Mouse (Mus musculus) embryonic fibroblast, embryonic 13.5 days (primary cell): ENCODE data around the gene Lgi4. TPM values are rescaled to one million over a fixed set of nuclear protein-coding genes. Genes with fewer than 3 reads are reported as not detected.

ENCODE experiments used
- H3K27ac ChIP-seq: 2 replicates; pipeline ENCODE4 v1.5.1; 2012; ENCODE audit warnings: low read length, control low read depth, inconsistent platforms; ENCODE audit not compliant: insufficient read depth
- H3K4me1 ChIP-seq: 2 replicates; pipeline ENCODE4 v1.6.1; 2011; ENCODE audit warnings: low read length; ENCODE audit not compliant: control insufficient read depth, insufficient read depth
- H3K4me3 ChIP-seq: 2 replicates; pipeline ENCODE4 v1.5.1; 2011; ENCODE audit warnings: mild to moderate bottlenecking, control low read depth, low read length; ENCODE audit not compliant: insufficient read depth
- CTCF ChIP-seq: IDR thresholded peaks from 2 replicates; pipeline ENCODE4 v1.5.1; 2011; ENCODE audit warnings: mild to moderate bottlenecking, control low read depth, low read length, moderate library complexity, borderline replicate concordance; ENCODE audit not compliant: insufficient read depth
- POLR2A ChIP-seq: IDR thresholded peaks from 2 replicates; pipeline ENCODE4 v1.6.1; 2011; ENCODE audit warnings: low read depth, mild to moderate bottlenecking, control low read depth, low read length, moderate library complexity
- polyA plus RNA-seq: library from polyadenylated mRNA; stranded (reverse); fragments of >200 nt; gene quantifications from 2 replicates; pipeline ENCODE4 v1.2.4, GENCODE M21; 2011; ENCODE audit warnings: low read depth; ENCODE audit not compliant: missing spikeins, insufficient read length

Lgi4 gene
- polyA plus RNA-seq, 1 experiment: 1.1 TPM

DNA sequence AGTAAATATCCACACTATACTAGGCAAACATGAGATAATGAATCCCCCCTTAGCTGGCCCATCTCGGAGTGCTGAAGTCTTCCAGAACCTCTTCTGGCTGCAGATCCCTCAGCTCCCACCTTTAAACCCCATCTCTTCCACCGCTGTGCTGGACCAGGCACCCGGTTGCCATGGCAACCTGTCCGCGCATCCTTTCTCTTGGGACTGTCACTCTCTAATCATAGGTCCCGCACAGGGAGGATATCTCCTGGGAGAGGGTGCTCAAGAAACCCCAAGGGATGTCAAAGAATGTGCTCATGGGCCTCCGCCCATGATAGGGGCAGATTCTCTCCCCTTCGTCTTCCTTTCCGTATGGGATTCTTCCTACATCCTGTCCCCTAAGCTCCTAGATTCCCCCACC is 8.2 kb upstream of the Lgi4 start:
- no peaks in the 10 kb centered on the region for H3K4me1 ChIP-seq
- TF ChIP-seq POLR2A (no peak), CTCF (no peak)

DNA sequence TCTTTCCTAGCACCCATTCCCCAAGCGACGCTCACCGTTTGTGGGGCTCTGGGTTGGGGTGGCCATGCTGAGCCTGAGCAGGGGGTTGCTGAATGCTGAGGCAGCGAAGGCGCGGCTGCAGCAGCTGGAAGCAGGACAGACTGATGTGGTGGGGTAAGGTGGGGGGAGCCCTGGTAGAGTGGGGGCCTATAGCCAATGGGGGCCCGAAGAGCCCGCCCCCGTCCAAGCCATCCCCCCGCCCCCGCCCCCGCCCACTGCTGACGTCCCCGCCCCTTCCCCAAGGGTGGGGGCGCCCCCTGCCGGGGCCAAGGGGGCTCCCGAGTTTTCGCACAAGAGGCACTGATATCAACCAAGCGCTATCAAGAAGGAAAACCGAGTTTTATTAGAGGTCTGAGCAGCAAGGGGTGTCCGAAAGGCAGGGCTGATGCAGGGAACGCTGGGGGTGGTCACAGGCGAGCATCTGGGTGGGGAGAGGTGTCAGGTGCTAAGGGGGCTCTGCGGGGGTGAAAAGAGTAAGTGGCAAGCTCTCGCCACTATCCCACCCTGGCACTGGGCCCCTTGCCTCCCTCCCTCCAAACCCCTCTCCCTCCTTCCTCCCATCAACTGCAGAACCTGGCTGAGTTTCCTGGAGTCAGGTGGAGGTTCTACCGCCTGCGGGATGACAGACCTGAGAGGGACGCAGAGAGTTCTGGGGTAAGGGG is 7.7 kb upstream of the Lgi4 start, which contains the start of gene Fxyd7:
Gene Fxyd7, minus strand, starts transcription at position 147 of the 701 bp plus-strand sequence.
- Histone ChIP-seq H3K4me3 (no peak within 1 kb of the TSS), H3K27ac (no peak within 1 kb of the TSS), H3K4me1 (no peaks in the 10 kb centered on the region)
- TF ChIP-seq CTCF: no peak
- TF ChIP-seq POLR2A: no peak

More for the DNA sequence above, 8.2 kb upstream of the Lgi4 start:
- H3K27ac ChIP-seq: no peak overlapping the region
- H3K4me3 ChIP-seq: no peak overlapping the region

DNA sequence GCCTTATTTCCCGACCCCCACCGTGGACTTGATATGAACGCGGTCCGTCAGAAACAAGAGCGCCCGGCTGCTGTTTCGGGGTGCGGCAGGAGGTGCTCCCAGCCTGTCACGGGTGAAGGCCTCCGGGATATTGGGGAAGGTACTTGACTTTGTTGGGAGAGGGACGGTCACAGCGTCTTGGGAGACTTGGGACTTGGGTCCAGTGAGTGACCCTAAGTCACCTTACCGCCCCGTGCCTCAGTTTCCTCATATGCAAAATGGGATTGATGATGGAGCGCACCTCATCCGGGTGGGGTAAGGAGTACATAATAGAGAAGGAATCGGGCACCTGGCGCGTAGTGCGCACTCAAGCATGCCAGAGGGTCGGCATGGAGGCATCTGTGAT is 6.9 kb upstream of the Lgi4 start:
- H3K27ac ChIP-seq: no peak overlapping the region
- no peak overlapping the region for H3K4me3 ChIP-seq
- no peaks in the 10 kb centered on the region for H3K4me1 ChIP-seq
- TF ChIP-seq CTCF (no peak), POLR2A (no peak)

DNA sequence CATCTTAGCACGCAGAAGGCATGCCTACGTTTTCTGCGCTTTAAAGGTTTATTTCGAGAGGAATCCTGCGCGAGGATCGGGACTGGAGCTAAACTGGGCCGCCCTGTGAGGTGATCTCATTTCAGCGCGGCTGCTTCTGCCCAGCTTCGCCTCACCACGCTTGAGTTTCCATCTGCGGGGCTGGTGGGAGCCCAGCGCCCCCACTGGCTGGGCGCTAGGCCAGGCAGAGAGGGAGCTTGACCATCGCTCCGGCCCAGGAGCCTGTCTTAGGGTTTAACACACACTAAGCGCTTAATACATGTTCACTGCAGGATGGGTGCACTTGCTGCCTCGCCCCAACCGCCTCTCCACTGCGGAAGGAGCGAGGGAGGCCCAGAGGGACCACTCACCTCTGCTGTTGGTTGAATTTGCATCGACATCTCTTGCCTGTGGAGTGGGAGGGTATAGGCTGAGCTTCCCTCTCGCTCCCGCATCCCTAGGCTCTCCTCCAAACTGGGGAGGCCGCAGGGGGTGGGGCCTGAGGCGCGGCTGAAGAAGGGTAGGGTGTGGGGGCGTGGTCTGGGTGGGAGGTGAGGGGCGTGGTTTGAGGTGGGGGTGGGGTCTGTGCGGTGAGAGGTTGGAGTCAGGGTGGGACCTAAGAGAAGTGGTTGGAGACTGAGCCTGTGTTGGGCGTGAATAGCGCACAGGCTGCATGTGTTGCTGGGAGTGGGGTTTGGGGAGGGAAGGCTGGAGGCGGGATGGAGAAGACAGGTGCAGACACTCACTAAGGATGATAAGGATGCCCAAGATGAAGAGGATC is 6.3 kb upstream of the Lgi4 start:
- TF ChIP-seq POLR2A (no peak), CTCF (0 out of 2 replicates have a peak, but pooled peaks have one; percentile 7)

DNA sequence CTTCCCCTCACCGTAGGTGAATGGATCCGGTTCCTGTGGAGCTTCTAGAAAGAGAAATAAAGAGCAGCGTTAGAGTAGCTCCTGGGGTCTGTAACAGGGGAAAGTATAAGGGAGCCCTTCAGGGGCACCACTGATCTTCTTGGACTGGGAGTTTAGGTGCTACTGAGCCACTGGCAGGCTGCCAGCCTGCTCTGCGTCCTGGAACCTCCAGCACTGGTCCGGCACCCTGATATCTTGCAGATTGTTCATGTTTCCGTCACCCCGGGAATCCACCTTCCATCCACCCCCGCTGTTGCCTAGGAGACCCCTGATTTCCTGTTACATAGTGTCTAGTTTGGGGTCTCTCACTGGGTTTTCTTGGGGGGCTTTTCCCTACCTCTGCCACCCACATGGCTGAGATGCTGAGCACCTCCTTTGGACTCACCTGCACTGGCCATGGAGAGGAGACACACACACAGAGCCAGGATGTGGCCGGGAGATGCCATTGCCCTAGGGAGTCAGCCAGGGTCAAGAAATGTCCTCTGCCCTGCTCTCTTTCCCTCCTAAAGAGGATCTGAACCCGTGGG is 5.2 kb upstream of the Lgi4 start:
- H3K4me1 ChIP-seq: no peaks in the 10 kb centered on the region
- no peak overlapping the region for H3K4me3 ChIP-seq
- no peak for TF ChIP-seq CTCF
- no peak for TF ChIP-seq POLR2A
- no peak overlapping the region for H3K27ac ChIP-seq

More for the DNA sequence above, 6.3 kb upstream of the Lgi4 start:
- H3K4me1 ChIP-seq: no peaks in the 10 kb centered on the region
- H3K4me3 ChIP-seq: no peak overlapping the region
- no peak overlapping the region for H3K27ac ChIP-seq

DNA sequence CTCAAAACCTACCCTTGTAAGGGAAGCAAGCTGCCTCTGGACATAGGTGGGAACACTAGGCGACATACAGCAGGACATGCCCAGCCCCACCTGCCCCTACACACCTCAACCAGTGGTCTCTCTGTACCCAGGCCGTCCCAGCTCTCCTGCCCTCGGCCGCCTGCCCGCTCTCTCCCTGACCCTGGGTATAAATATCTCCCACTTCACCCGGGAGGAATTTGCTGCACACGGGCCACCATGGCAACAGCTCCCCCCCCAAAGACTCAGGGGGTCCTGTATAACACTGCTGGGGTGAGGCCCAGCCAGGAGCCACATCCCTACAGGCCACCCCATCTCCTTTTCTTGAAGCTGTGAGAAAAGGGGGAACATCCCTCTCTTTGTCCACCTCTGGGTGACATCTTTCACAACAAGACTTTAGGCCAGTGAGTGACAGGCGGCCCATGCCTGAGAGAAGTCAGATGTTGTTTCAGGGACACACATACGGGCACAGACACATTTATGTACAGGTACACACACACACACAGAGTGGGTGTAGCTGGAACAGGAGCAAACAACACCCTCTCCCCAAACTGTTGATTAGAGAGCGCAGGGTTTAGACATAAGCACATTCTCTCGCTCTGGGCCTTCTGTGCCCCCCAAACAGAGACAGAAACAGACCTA is 4.4 kb upstream of the Lgi4 start:
- Histone ChIP-seq H3K27ac (no peak overlapping the region), H3K4me3 (no peak overlapping the region), H3K4me1 (no peaks in the 10 kb centered on the region)
- no peak for TF ChIP-seq POLR2A
- no peak for TF ChIP-seq CTCF

DNA sequence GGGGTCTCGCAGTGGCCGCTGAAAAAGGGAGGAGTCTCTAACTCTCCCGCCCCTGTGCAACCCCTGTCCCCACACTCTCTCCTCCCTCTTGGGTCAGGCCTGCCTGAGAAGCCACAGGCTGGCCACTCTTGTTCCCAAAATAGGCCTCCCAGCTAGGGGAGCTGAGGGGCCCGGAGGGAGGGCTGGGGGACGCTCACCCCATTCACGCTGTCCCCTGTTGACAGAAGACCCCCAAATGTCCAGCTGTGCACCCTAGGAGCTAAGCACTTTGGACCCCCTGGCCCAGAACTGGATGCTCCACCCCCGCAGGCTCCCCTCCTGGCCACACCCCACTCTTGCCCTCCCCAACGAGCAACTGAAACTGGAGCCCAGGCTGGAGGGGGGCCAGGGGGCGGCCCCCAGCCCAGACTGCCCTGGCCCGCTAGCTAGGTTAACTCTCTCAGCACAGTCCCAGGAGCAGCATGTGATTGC is 3.8 kb upstream of the Lgi4 start:
- H3K4me1 ChIP-seq: no peaks in the 10 kb centered on the region
- no peak overlapping the region for H3K4me3 ChIP-seq
- no peak overlapping the region for H3K27ac ChIP-seq
- TF ChIP-seq POLR2A (no peak), CTCF (no peak)

DNA sequence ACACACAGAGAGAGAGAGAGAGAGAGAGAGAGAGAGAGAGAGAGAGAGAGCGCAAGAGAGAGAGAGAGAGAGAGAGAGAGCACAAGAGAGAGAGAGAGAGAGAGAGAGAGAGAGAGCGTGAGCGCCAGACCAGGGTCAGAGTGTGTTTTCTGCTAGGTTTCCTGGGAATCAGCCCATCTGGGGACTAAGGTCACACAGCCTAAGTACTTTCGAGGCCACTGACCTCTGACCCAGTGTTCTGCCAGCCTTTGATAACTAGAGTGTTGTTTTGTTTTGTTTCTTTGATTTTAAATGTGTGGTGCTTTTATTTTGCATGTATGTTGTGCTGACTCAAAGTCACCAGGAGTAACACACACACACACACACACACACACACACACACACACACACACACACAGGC is 3.3 kb upstream of the Lgi4 start:
- no peaks in the 10 kb centered on the region for H3K4me1 ChIP-seq
- H3K27ac ChIP-seq: no peak overlapping the region
- no peak overlapping the region for H3K4me3 ChIP-seq
- TF ChIP-seq POLR2A (no peak), CTCF (no peak)

DNA sequence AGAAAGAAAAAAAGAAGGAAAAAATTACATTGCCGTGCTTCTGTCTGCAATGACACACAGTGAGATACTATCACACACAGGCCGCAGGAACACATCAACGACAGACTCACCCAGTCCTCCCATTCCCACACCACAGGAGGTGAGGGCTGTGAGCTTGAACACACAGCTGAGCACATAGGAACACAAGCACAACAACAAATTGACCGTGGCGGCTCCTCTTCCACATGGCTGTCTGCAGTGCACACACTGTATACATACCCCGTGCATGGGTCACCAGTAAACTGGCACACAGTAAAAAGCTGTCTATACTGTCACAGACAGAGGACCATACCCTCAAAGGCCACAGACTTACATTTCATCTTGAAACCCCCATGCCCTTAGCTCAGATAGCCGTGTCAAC is 2.7 kb upstream of the Lgi4 start:
- Histone ChIP-seq H3K27ac (no peak overlapping the region), H3K4me3 (no peak overlapping the region), H3K4me1 (no peaks in the 10 kb centered on the region)
- no peak for TF ChIP-seq POLR2A

DNA sequence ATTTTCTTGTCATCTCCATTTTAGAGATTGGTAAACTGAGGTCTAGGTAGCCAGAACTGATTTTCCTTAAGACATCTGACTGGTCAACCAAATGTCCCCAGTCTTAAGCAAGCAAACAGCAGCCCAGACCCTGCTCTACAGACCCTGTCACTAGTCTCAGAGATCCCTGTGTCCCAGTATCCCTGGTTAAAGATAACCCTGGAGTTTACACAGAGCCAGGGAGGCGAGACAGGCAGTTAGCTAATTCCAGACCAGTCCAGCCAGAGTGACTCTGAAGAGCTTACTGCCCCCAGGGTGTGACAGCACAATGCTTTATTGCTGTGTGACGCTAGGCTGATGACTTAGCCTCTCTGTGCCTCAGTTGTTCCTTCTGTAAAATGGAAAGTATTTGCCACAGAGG is 2.1 kb upstream of the Lgi4 start, which contains the start of gene Fxyd1:
Gene Fxyd1, minus strand, starts transcription at position 129 of the 400 bp plus-strand sequence.
- Histone ChIP-seq H3K4me3 (no peak within 1 kb of the TSS), H3K27ac (no peak within 1 kb of the TSS), H3K4me1 (no peaks in the 10 kb centered on the region)
- no peak for TF ChIP-seq CTCF
- no peak for TF ChIP-seq POLR2A
